In the genomic region with DNA sequence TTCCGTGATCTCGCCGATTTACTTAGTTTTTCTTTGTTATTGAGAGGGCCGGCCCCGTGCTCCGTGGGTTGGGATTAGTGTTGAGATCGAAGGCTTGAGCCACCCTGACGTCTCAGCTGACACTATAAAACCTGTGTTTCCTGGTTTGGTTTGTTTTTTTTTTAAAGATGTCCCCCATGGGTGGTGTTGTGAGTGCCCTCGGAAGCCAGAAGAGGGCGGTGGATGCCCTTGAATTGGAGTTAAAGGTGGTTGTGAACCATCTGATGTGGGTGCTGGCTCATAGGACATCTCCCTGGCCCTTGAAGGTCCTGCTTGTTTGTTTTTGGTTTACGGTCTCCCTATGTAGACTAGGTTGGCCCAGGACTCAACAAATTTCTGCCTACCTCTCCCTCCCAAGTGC, we compare ENCODE assay signal across 9 mouse cellular contexts. TPM values are rescaled to one million over a fixed set of nuclear protein-coding genes. Genes with fewer than 3 reads are reported as not detected.
A peak's percentile ranks its signal among the peaks of the same experiment; 100 is the strongest.
DNase-seq lines count a peak whose midpoint lies in the region; ATAC-seq and TF ChIP-seq lines count a peak whose summit lies in the region.
"Had no signal": no experiment of that assay in that cellular context is flagged by ENCODE, and none has a peak within 500 bp of the region (broad histone marks: within the 10 kb centered on the region; RNA-seq: fewer than 3 reads in every experiment).

No protein-coding gene starts in this region.

- H3K27me3 ChIP-seq in lung, embryonic 14.5 days (ENCODE audit: insufficient read depth, low read length): no peaks in the 10 kb centered on the region
- no peaks in the 10 kb centered on the region for H3K27me3 ChIP-seq in hindbrain, embryonic 15.5 days
- no peaks in the 10 kb centered on the region for H3K27me3 ChIP-seq in midbrain, embryonic 16.5 days (ENCODE audit: control insufficient read depth, insufficient read depth, low read depth, low read length)

- WGBS in lung, embryonic 14.5 days: 9% methylated on average over 11 of the region's 11 CpGs
- WGBS in hindbrain, embryonic 15.5 days: 14% methylated on average over 11 of the region's 11 CpGs
- 10% methylated on average over 11 of the region's 11 CpGs for WGBS in midbrain, embryonic 16.5 days

- H3K4me3 ChIP-seq in lung, embryonic 14.5 days (ENCODE audit: low read depth, low read length): peak overlapping the region; percentile 97
- peak overlapping the region; percentile 66 for H3K4me3 ChIP-seq in hindbrain, embryonic 15.5 days
- peak overlapping the region; percentile 97 for H3K4me3 ChIP-seq in midbrain, embryonic 16.5 days (ENCODE audit: low read depth, low read length)

- H3K4me2 ChIP-seq in lung, embryonic 14.5 days: peak overlapping the region; percentile 96
- peak overlapping the region; percentile 69 for H3K4me2 ChIP-seq in hindbrain, embryonic 15.5 days
- peak overlapping the region; percentile 95 for H3K4me2 ChIP-seq in midbrain, embryonic 16.5 days (ENCODE audit: low read length)

- ATAC-seq in lung, embryonic 14.5 days (ENCODE audit: insufficient read depth): no peak
- no peak for ATAC-seq in hindbrain, embryonic 15.5 days (ENCODE audit: low FRiP score, low read depth)
- ATAC-seq in midbrain, embryonic 16.5 days: no peak

- no peak for TF ChIP-seq POLR2A in brain, embryonic 14.5 days (IDR thresholded peaks at IDR 0.05; ENCODE audit: borderline replicate concordance, extremely low read depth, insufficient read depth, insufficient read length, poor library complexity, severe bottlenecking)

- no peak for TF ChIP-seq CTCF in lung, embryonic 14.5 days (IDR thresholded peaks at IDR 0.05; ENCODE audit: low read depth)
- TF ChIP-seq CTCF in brain, embryonic 14.5 days (IDR thresholded peaks at IDR 0.05; ENCODE audit: borderline replicate concordance, extremely low read depth, insufficient read depth, insufficient read length): 0 out of 2 replicates have a peak, but pooled peaks have one; percentile 16

- H3K9me3 ChIP-seq in lung, embryonic 14.5 days (ENCODE audit: low read depth, low read length): no peaks in the 10 kb centered on the region
- H3K9me3 ChIP-seq in hindbrain, embryonic 15.5 days: no peaks in the 10 kb centered on the region
- no peaks in the 10 kb centered on the region for H3K9me3 ChIP-seq in midbrain, embryonic 16.5 days (replicated peaks; ENCODE audit: control insufficient read depth, low read length, poor library complexity, severe bottlenecking)

- H3K27ac ChIP-seq in lung, embryonic 14.5 days (ENCODE audit: low read depth): 0 out of 2 replicates have a peak overlapping the region, but pooled peaks have one; percentile 93
- no peak overlapping the region for H3K27ac ChIP-seq in hindbrain, embryonic 15.5 days (replicated peaks)
- peak overlapping the region; percentile 94; the same call in 1 of the 2 replicates for H3K27ac ChIP-seq in midbrain, embryonic 16.5 days (ENCODE audit: low read length)

- peaks cover 11% of the 10 kb centered on the region for H3K4me1 ChIP-seq in lung, embryonic 14.5 days (ENCODE audit: insufficient read depth)
- peaks cover 22% of the 10 kb centered on the region for H3K4me1 ChIP-seq in hindbrain, embryonic 15.5 days (replicated peaks)
- peaks cover 15% of the 10 kb centered on the region for H3K4me1 ChIP-seq in midbrain, embryonic 16.5 days (ENCODE audit: control insufficient read depth, insufficient read depth, low read length)

- H3K9ac ChIP-seq in lung, embryonic 14.5 days: peak overlapping the region; percentile 83
- H3K9ac ChIP-seq in hindbrain, embryonic 15.5 days: peak overlapping the region; percentile 80
- peak overlapping the region; percentile 84 for H3K9ac ChIP-seq in midbrain, embryonic 16.5 days (ENCODE audit: low read depth, low read length)

- peak; percentile 36 for DNase-seq in lung, embryonic 14.5 days
- no peak for DNase-seq in lung, adult 18-20 months
- peak; percentile 16 for DNase-seq in brain, embryonic 14.5 days (ENCODE audit: low read depth)
- DNase-seq in adrenal gland, postnatal 10 days: no peak
- DNase-seq in layer of hippocampus, postnatal 14 days (ENCODE audit: low spot score in 2 of 2): no peak
- no peak for DNase-seq in layer of hippocampus, adult 9-10 months (ENCODE audit: low spot score)

- peaks cover 63% of the 10 kb centered on the region for H3K36me3 ChIP-seq in lung, embryonic 14.5 days (ENCODE audit: insufficient read depth)
- H3K36me3 ChIP-seq in hindbrain, embryonic 15.5 days: peaks cover 50% of the 10 kb centered on the region
- H3K36me3 ChIP-seq in midbrain, embryonic 16.5 days (ENCODE audit: control insufficient read depth, insufficient read depth, low read length): peaks cover 22% of the 10 kb centered on the region

RNA-seq across cellular contexts. Expression of a gene that starts 0.5 kb away (rescaled TPM):
- polyA plus RNA-seq in lung, embryonic 14.5 days (2014; fragmentation: Nextera tagmentation; extraction: Ambion mirVana): 515 and 542 TPM in 2 replicates
- polyA plus RNA-seq in brain, embryonic 14.5 days (2012; rRNA removed): 181 and 258 TPM in 2 replicates
- polyA plus RNA-seq in hindbrain, embryonic 15.5 days (2015; fragmentation: Nextera tagmentation; extraction: Ambion mirVana): 319 and 333 TPM in 2 replicates
- polyA plus RNA-seq in midbrain, embryonic 16.5 days (2015; fragmentation: Nextera tagmentation; extraction: Ambion mirVana): 302 and 321 TPM in 2 replicates
- 100 to 1,000 TPM; 165 to 169 TPM for total RNA-seq in adrenal gland, postnatal 10 days (2021)
- total RNA-seq in layer of hippocampus, postnatal 14 days (2021): 10 to 100 TPM; 83.0 to 97.1 TPM

RNA-seq across cellular contexts. Expression of a gene that starts 0.9 kb away (rescaled TPM):
- polyA plus RNA-seq in lung, embryonic 14.5 days (2014; fragmentation: Nextera tagmentation; extraction: Ambion mirVana): 59.1 and 71.1 TPM in 2 replicates
- polyA plus RNA-seq in brain, embryonic 14.5 days (2012; rRNA removed): 37.2 and 38.4 TPM in 2 replicates
- polyA plus RNA-seq in hindbrain, embryonic 15.5 days (2015; fragmentation: Nextera tagmentation; extraction: Ambion mirVana): 40.7 and 43.3 TPM in 2 replicates
- 36.6 and 38.3 TPM in 2 replicates for polyA plus RNA-seq in midbrain, embryonic 16.5 days (2015; fragmentation: Nextera tagmentation; extraction: Ambion mirVana)
- total RNA-seq in adrenal gland, postnatal 10 days (2021): 10 to 100 TPM; 33.6 to 37.8 TPM
- total RNA-seq in layer of hippocampus, postnatal 14 days (2021): 10 to 100 TPM; 21.8 to 25.0 TPM

RNA-seq across cellular contexts. Expression of a gene that starts 18.1 kb away (rescaled TPM):
- 0.41 TPM in 1 of 2 replicates, not detected in the other for polyA plus RNA-seq in lung, embryonic 14.5 days (2014; fragmentation: Nextera tagmentation; extraction: Ambion mirVana)
- polyA plus RNA-seq in brain, embryonic 14.5 days (2012; rRNA removed): 1.3 and 1.6 TPM in 2 replicates
- 8.5 and 9.5 TPM in 2 replicates for polyA plus RNA-seq in hindbrain, embryonic 15.5 days (2015; fragmentation: Nextera tagmentation; extraction: Ambion mirVana)
- 7.5 and 11.1 TPM in 2 replicates for polyA plus RNA-seq in midbrain, embryonic 16.5 days (2015; fragmentation: Nextera tagmentation; extraction: Ambion mirVana)
- 1 to 10 TPM; 1.4 to 2.4 TPM for total RNA-seq in adrenal gland, postnatal 10 days (2021)
- 1 to 10 TPM; 5.4 to 5.9 TPM for total RNA-seq in layer of hippocampus, postnatal 14 days (2021)

RNA-seq across cellular contexts. Expression of a gene that starts 21.0 kb away (rescaled TPM):
- 72.0 and 73.8 TPM in 2 replicates for polyA plus RNA-seq in lung, embryonic 14.5 days (2014; fragmentation: Nextera tagmentation; extraction: Ambion mirVana)
- polyA plus RNA-seq in brain, embryonic 14.5 days (2012; rRNA removed): 40.9 and 65.0 TPM in 2 replicates
- polyA plus RNA-seq in hindbrain, embryonic 15.5 days (2015; fragmentation: Nextera tagmentation; extraction: Ambion mirVana): 68.2 and 77.1 TPM in 2 replicates
- polyA plus RNA-seq in midbrain, embryonic 16.5 days (2015; fragmentation: Nextera tagmentation; extraction: Ambion mirVana): 67.7 and 68.5 TPM in 2 replicates
- 10 to 100 TPM; 63.6 to 65.1 TPM for total RNA-seq in adrenal gland, postnatal 10 days (2021)
- total RNA-seq in layer of hippocampus, postnatal 14 days (2021): 10 to 100 TPM; 81.1 to 91.5 TPM

RNA-seq across cellular contexts. Expression of a gene that starts 31.9 kb away (rescaled TPM):
- not detected in 2 replicates for polyA plus RNA-seq in lung, embryonic 14.5 days (2014; fragmentation: Nextera tagmentation; extraction: Ambion mirVana)
- polyA plus RNA-seq in brain, embryonic 14.5 days (2012; rRNA removed): not detected in 2 replicates
- polyA plus RNA-seq in hindbrain, embryonic 15.5 days (2015; fragmentation: Nextera tagmentation; extraction: Ambion mirVana): not detected in 2 replicates
- polyA plus RNA-seq in midbrain, embryonic 16.5 days (2015; fragmentation: Nextera tagmentation; extraction: Ambion mirVana): not detected in 2 replicates
- total RNA-seq in adrenal gland, postnatal 10 days (2021): not detected
- not detected for total RNA-seq in layer of hippocampus, postnatal 14 days (2021)
- polyA plus RNA-seq: large intestine, adult 2 months had no signal

Comparison
In these comparisons a context has a peak if more than half of its experiments do, and no peak if none do; other contexts are left out.
1. DNase-seq: peak in lung, embryonic 14.5 days (single experiment) and brain, embryonic 14.5 days (single experiment); none in lung, adult 18-20 months (0 of 2), adrenal gland, postnatal 10 days (single experiment), layer of hippocampus, postnatal 14 days (0 of 2) and layer of hippocampus, adult 9-10 months (single experiment).
2. Peak in every context shown above with its lines, with median percentiles within 50 percentile points of each other: H3K4me2 ChIP-seq, H3K4me3 ChIP-seq and H3K9ac ChIP-seq.